Mouse (Mus musculus) myocyte (in vitro differentiated cells): Measurements from ENCODE around the gene Cgref1. TPM values are rescaled to one million over a fixed set of nuclear protein-coding genes. Genes with fewer than 3 reads are reported as not detected.

Source experiments
- H3K27me3 ChIP-seq: one replicate; pipeline ENCODE4 v1.6.1; 2011; ENCODE audit not compliant: control insufficient read depth, insufficient read depth, insufficient read length
- H3K36me3 ChIP-seq: one replicate; pipeline ENCODE4 v1.6.1; 2011; ENCODE audit not compliant: control insufficient read depth, insufficient read depth
- H3K4me2 ChIP-seq: one replicate; pipeline ENCODE4 v1.6.1; 2011; ENCODE audit warnings: low read depth, control low read depth
- H3K4me3 ChIP-seq: one replicate; pipeline ENCODE4 v1.5.1; 2011; ENCODE audit warnings: mild to moderate bottlenecking, control low read depth, moderate library complexity
- H3K79me2 ChIP-seq: one replicate; pipeline ENCODE4 v1.6.1; 2011; ENCODE audit not compliant: control insufficient read depth, insufficient read depth
- H3ac ChIP-seq: one replicate; pipeline ENCODE4 v1.6.1; 2011; ENCODE audit not compliant: control insufficient read depth, insufficient read length
- CEBPB ChIP-seq: IDR thresholded peaks from 2 replicates; pipeline ENCODE4 v1.6.1; 2011; ENCODE audit warnings: mild to moderate bottlenecking, moderate library complexity; ENCODE audit not compliant: poor library complexity, insufficient read depth, severe bottlenecking
- E2F4 ChIP-seq: IDR thresholded peaks from one replicate; pipeline ENCODE4 v1.6.1; 2011; ENCODE audit warnings: mild to moderate bottlenecking, control low read depth, moderate library complexity; ENCODE audit not compliant: insufficient read depth
- MAX ChIP-seq: IDR thresholded peaks from one replicate; pipeline ENCODE4 v1.6.1; 2011; ENCODE audit warnings: low read depth, mild to moderate bottlenecking, control low read depth
- MYOD1 ChIP-seq, 3 experiments: IDR thresholded peaks; one replicate each; pipeline ENCODE4 v1.6.1; 2011; ENCODE audit warnings: control low read depth in 2 of 3, low read depth in 2 of 3, mild to moderate bottlenecking in 2 of 3, moderate library complexity in 1 of 3; ENCODE audit not compliant: insufficient read length in 2 of 3, control insufficient read depth in 1 of 3
- MYOG ChIP-seq, 3 experiments: IDR thresholded peaks; one replicate each; pipeline ENCODE4 v1.6.1; 2011; ENCODE audit warnings: control low read depth in 2 of 3, low read depth in 2 of 3, mild to moderate bottlenecking in 2 of 3; ENCODE audit not compliant: insufficient read length in 2 of 3, control insufficient read depth in 1 of 3, insufficient read depth in 1 of 3
- POLR2A ChIP-seq: IDR thresholded peaks from one replicate; pipeline ENCODE4 v1.6.1; 2011; ENCODE audit warnings: low read depth, mild to moderate bottlenecking, control low read depth, moderate library complexity; ENCODE audit not compliant: insufficient read length
- POLR2AphosphoS2 ChIP-seq: IDR thresholded peaks from one replicate; pipeline ENCODE4 v1.6.1; 2011; ENCODE audit warnings: low read depth, control low read depth; ENCODE audit not compliant: insufficient read length
- REST ChIP-seq: IDR thresholded peaks from one replicate; pipeline ENCODE4 v1.6.1; 2011; ENCODE audit warnings: mild to moderate bottlenecking, control low read depth, moderate library complexity; ENCODE audit not compliant: insufficient read depth, insufficient read length
- SRF ChIP-seq: IDR thresholded peaks from one replicate; pipeline ENCODE4 v1.6.1; 2011; ENCODE audit warnings: low read depth; ENCODE audit not compliant: control insufficient read depth, insufficient read length
- TCF12 ChIP-seq: IDR thresholded peaks from one replicate; pipeline ENCODE4 v1.6.1; 2011; ENCODE audit warnings: mild to moderate bottlenecking, control low read depth; ENCODE audit not compliant: poor library complexity, insufficient read depth, severe bottlenecking
- TCF3 ChIP-seq: IDR thresholded peaks from one replicate; pipeline ENCODE4 v1.6.1; 2011; ENCODE audit warnings: low read depth, control low read depth; ENCODE audit not compliant: insufficient read length
- USF1 ChIP-seq: IDR thresholded peaks from one replicate; pipeline ENCODE4 v1.6.1; 2011; ENCODE audit warnings: low read depth, mild to moderate bottlenecking, control low read depth, moderate library complexity
- polyA plus RNA-seq: library from polyadenylated mRNA; unstranded; fragments of >200 nt; fragmentation: generic; extraction: Trizol; gene quantifications from one replicate; pipeline ENCODE4 v1.2.1, GENCODE M21; 2012; ENCODE audit warnings: missing spikeins

Cgref1 gene
- polyA plus RNA-seq, 1 experiment: 26.2 TPM

DNA sequence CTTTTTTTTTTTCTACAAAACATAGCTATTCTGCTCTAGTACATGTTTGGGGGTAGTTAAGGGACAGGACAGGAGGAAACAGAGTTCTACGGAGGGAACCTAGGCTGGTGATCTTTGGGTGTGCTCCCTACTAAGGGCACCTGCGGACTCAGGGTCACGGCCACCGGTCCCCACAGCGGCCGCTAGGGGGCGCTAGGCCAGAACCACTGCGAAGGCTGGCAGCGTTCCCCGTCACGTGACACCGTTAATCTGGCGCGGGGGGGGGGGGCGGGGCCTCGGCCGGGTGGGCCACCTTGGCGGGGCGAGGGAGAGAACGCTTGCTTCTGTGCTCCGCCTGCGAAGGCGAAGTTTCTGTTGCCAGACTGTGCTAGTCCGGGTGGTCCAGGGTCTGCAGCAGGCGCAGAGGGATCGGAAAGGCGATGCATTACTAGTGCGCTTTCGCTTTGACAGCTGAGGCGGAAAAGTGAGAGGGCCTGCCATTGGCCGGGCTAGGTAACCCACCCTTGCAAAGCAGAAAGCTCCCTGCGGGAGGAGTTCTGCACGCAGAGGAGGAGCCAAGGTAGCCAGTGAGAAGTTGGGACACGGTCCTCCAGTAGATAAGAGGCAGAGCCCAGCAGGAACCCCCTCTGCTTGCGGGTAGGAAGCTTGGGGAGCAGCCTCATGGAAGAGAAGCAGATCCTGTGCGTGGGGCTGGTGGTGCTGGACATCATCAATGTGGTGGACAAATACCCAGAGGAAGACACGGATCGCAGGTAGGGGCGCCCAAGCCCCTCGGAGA lies 23.9 kb downstream of the Cgref1 start, which contains the start of gene Khk:
Gene Khk, plus strand, starts transcription at position 176 of the 778 bp plus-strand sequence.
- no peak within 1 kb of the TSS for H3ac ChIP-seq
- H3K4me2 ChIP-seq: peak within 1 kb of the TSS; percentile 75
- H3K36me3 ChIP-seq: no peaks in the 10 kb centered on the region
- H3K4me3 ChIP-seq: peak within 1 kb of the TSS; percentile 30
- H3K27me3 ChIP-seq: no peaks in the 10 kb centered on the region
- H3K79me2 ChIP-seq: no peaks in the 10 kb centered on the region
- peak; percentile 62 for TF ChIP-seq POLR2A
- TF ChIP-seq E2F4: no peak
- no peak for TF ChIP-seq TCF3
- peak in 1 of 3 experiments; percentile 6 for TF ChIP-seq MYOD1 (IDR thresholded peaks at IDR 0.05; ENCODE audit: control insufficient read depth in 1 of 3, insufficient read length in 2 of 3, low read depth in 2 of 3)
- no peak for TF ChIP-seq MYOG (IDR thresholded peaks at IDR 0.05; ENCODE audit: control insufficient read depth in 1 of 3, insufficient read depth in 1 of 3, insufficient read length in 2 of 3, low read depth in 2 of 3)
- peak; percentile 86 for TF ChIP-seq USF1
- TF ChIP-seq SRF: no peak

DNA sequence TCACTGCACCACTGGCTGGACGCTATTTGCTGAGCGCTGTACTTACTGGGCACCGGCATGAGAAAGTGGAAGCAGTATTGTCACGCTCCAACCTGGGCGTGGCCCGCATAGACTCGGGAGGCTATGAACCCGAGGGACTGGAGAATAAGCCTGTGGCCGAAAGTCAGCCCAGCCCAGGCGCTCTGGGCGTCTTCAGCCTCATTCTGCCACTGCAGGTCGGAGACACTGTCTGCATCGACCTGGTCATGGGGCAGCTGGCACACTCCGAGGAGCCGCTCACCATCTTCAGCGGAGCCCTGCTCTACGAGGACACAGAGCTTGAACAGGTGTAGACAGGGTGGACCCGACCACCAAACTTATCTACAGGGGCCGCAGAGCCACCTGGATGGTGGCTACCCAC lies 24.8 kb downstream of the Cgref1 start:
- Histone ChIP-seq H3K36me3 (no peaks in the 10 kb centered on the region), H3K4me3 (peak overlapping the region; percentile 30), H3K4me2 (no peak overlapping the region), H3K79me2 (no peaks in the 10 kb centered on the region), H3K27me3 (no peaks in the 10 kb centered on the region), H3ac (no peak overlapping the region)
- TF ChIP-seq E2F4 (no peak), REST (no peak)

- Histone ChIP-seq H3K4me3 (no peak overlapping the region), H3K36me3 (no peaks in the 10 kb centered on the region), H3K27me3 (no peaks in the 10 kb centered on the region), H3ac (no peak overlapping the region), H3K4me2 (no peak overlapping the region), H3K79me2 (no peaks in the 10 kb centered on the region)
- TF ChIP-seq USF1 (no peak), E2F4 (no peak), REST (no peak), TCF3 (no peak)
Measured at GRCm38 (mm10) chr5:30919831-30920614, 25.4 kb downstream of the Cgref1 start.

- Histone ChIP-seq H3K79me2 (no peaks in the 10 kb centered on the region), H3ac (no peak overlapping the region), H3K36me3 (no peaks in the 10 kb centered on the region), H3K4me3 (no peak overlapping the region), H3K27me3 (no peaks in the 10 kb centered on the region), H3K4me2 (no peak overlapping the region)
- no peak for TF ChIP-seq MAX
- no peak for TF ChIP-seq TCF3
- no peak for TF ChIP-seq E2F4
- TF ChIP-seq SRF: no peak
- TF ChIP-seq USF1: no peak
- TF ChIP-seq POLR2A: no peak
- TF ChIP-seq POLR2AphosphoS2: no peak
- no peak for TF ChIP-seq TCF12
- TF ChIP-seq MYOD1 (IDR thresholded peaks at IDR 0.05; ENCODE audit: control insufficient read depth in 1 of 3, insufficient read length in 2 of 3, low read depth in 2 of 3): no peak
- TF ChIP-seq REST: no peak
- TF ChIP-seq CEBPB: no peak
- TF ChIP-seq MYOG (IDR thresholded peaks at IDR 0.05; ENCODE audit: control insufficient read depth in 1 of 3, insufficient read depth in 1 of 3, insufficient read length in 2 of 3, low read depth in 2 of 3): no peak
Measured at GRCm38 (mm10) chr5:30918691-30919090, 26.7 kb downstream of the Cgref1 start.

DNA sequence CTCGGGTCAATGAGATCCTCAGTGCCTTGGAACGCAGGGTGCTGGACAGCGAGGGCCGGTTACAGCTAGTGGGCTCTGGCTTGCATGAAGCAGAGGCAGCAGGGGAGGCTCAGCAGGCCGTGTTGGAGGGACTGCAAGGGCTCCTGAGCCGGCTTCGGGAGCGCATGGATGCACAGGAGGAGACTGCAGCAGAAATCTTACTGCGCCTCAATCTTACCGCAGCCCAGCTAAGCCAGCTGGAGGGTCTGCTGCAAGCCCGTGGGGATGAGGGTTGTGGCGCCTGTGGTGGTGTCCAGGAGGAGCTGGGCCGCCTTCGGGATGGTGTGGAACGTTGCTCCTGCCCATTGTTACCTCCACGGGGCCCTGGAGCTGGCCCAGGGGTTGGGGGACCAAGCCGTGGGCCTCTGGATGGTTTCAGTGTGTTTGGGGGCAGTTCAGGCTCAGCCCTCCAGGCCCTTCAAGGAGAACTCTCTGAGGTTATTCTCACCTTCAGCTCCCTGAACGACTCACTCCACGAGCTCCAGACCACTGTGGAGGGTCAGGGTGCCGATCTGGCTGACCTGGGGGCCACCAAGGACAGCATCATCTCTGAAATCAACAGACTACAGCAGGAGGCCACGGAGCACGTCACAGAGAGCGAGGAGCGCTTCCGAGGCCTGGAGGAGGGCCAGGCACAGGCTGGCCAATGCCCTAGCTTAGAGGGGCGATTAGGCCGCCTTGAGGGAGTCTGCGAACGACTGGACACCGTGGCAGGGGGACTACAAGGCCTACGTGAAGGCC lies 27.3 kb downstream of the Cgref1 start:
- Histone ChIP-seq H3K27me3 (no peaks in the 10 kb centered on the region), H3K36me3 (no peaks in the 10 kb centered on the region), H3K4me3 (no peak overlapping the region), H3K79me2 (no peaks in the 10 kb centered on the region), H3K4me2 (no peak overlapping the region), H3ac (no peak overlapping the region)
- TF ChIP-seq MYOG (IDR thresholded peaks at IDR 0.05; ENCODE audit: control insufficient read depth in 1 of 3, insufficient read depth in 1 of 3, insufficient read length in 2 of 3, low read depth in 2 of 3) (no peak), SRF (no peak), MAX (no peak), CEBPB (no peak), USF1 (no peak), MYOD1 (IDR thresholded peaks at IDR 0.05; ENCODE audit: control insufficient read depth in 1 of 3, insufficient read length in 2 of 3, low read depth in 2 of 3) (no peak), TCF3 (no peak)
